Mouse (Mus musculus) ES-E14 (cell line): ENCODE measurements around the gene Neil3. TPM values are rescaled to one million over a fixed set of nuclear protein-coding genes. Genes with fewer than 3 reads are reported as not detected.

Source experiments
- DNase-seq: peaks from one replicate; pipeline ENCODE4 v3.0.0-alpha.2; 2013; ENCODE audit warnings: low read depth, low spot score
- H3K27ac ChIP-seq: 2 replicates; pipeline ENCODE4 v1.5.1; 2012; ENCODE audit warnings: low read depth, mild to moderate bottlenecking, low read length, moderate library complexity, mixed read lengths; ENCODE audit not compliant: poor library complexity, insufficient read depth, severe bottlenecking
- H3K36me3 ChIP-seq: 2 replicates; pipeline ENCODE4 v1.6.1; 2012; ENCODE audit warnings: mild to moderate bottlenecking, low read length, moderate library complexity, mixed read lengths; ENCODE audit not compliant: control insufficient read depth, poor library complexity, insufficient read depth, severe bottlenecking
- H3K4me1 ChIP-seq, 2 experiments: fragments of 150-350 bp in 1 of 2; sonication (generic) in 1 of 2; 2 replicates each; pipeline ENCODE4 v1.6.1; 2012; ENCODE audit warnings: low read length in 2 of 2, mild to moderate bottlenecking in 1 of 2, mixed read lengths in 1 of 2; ENCODE audit not compliant: control insufficient read depth in 2 of 2, insufficient read depth in 2 of 2, poor library complexity in 1 of 2
- H3K4me3 ChIP-seq, 2 experiments: fragments of 150-350 bp in 1 of 2; sonication (generic) in 1 of 2; 2 replicates each; pipeline ENCODE4 v1.5.1; 2012; ENCODE audit warnings: low read length in 2 of 2, low read depth in 1 of 2, mild to moderate bottlenecking in 1 of 2, mixed read lengths in 1 of 2; ENCODE audit not compliant: insufficient read depth in 1 of 2, poor library complexity in 1 of 2, severe bottlenecking in 1 of 2
- H3K9ac ChIP-seq: 2 replicates; pipeline ENCODE4 v1.6.1; 2012; ENCODE audit warnings: low read depth, mild to moderate bottlenecking, low read length, mixed read lengths; ENCODE audit not compliant: poor library complexity, insufficient read depth, severe bottlenecking
- H3K9me3 ChIP-seq: fragments of 150-350 bp; sonication (generic); 2 replicates; pipeline ENCODE4 v1.6.1; 2012; ENCODE audit warnings: low read depth, mild to moderate bottlenecking, low read length; ENCODE audit not compliant: control insufficient read depth, insufficient read depth
- CHD2 ChIP-seq: IDR thresholded peaks from 2 replicates; pipeline ENCODE4 v1.6.1; 2014; ENCODE audit warnings: mild to moderate bottlenecking, low read depth, low read length, inconsistent platforms
- HCFC1 ChIP-seq: IDR thresholded peaks from 2 replicates; pipeline ENCODE4 v1.6.1; 2012; ENCODE audit warnings: low read length, inconsistent platforms, borderline replicate concordance; ENCODE audit not compliant: insufficient read depth
- MAFK ChIP-seq: IDR thresholded peaks from 2 replicates; pipeline ENCODE4 v1.6.1; 2014; ENCODE audit warnings: mild to moderate bottlenecking, low read depth, low read length, inconsistent platforms; ENCODE audit not compliant: insufficient read depth
- ZC3H11A ChIP-seq: IDR thresholded peaks from 2 replicates; pipeline ENCODE4 v1.6.1; 2012; ENCODE audit warnings: low read depth, mild to moderate bottlenecking, inconsistent platforms, low read length, borderline replicate concordance
- ZNF384 ChIP-seq: IDR thresholded peaks from 2 replicates; pipeline ENCODE4 v1.6.1; 2012; ENCODE audit warnings: low read depth, low read length, inconsistent platforms
- in situ Hi-C, 2 experiments: fragments of 600-800 bp; cut with MboI; formaldehyde crosslinking; loops; one replicate each; pipeline ENCODE4 v1.15.1; 2025; ENCODE audit warnings: low sequenced_read_pairs in 2 of 2, inconsistent platforms in 1 of 2; ENCODE audit not compliant: unreplicated experiment in 2 of 2
- total RNA-seq: library from RNA; depleted of rRNA; stranded (reverse); fragments of 300-350 nt; gene quantifications from 2 replicates; pipeline ENCODE4 v1.2.3, GENCODE M21; 2012; rRNA removed

Neil3 gene
- 3.0 and 4.0 TPM in 2 replicates for total RNA-seq

- Histone ChIP-seq H3K9ac (peak within 1 kb of the TSS; percentile 85), H3K9me3 (no peaks in the 10 kb centered on the region), H3K4me1 (no peaks in the 10 kb centered on the region), H3K36me3 (no peaks in the 10 kb centered on the region), H3K27ac (no peak within 1 kb of the TSS), H3K4me3 (peak within 1 kb of the TSS; percentile 78 to 85)
- peak; percentile 70 for DNase-seq
- in situ Hi-C loops, result no loop called here
- TF ChIP-seq MAFK (no peak), ZC3H11A (no peak), CHD2 (no peak), ZNF384 (no peak)
Observed at GRCm38 (mm10) chr8:53638495-53639171, at the start of gene Neil3. Gene Neil3 (minus strand): TSS chr8:53639065.

- no peak overlapping the region for H3K9ac ChIP-seq
- peak; percentile 19 for DNase-seq
- in situ Hi-C loops, result no loop called here
Observed at GRCm38 (mm10) chr8:53680846-53681245, 42.0 kb upstream of the Neil3 start.

GRCm38 (mm10) chr8:53663946-53664345 lies 25.1 kb upstream of the Neil3 start:
- H3K4me3 ChIP-seq, result no peak overlapping the region
- peak; percentile 51 for DNase-seq
- no peaks in the 10 kb centered on the region for H3K9me3 ChIP-seq
- H3K27ac ChIP-seq, result no peak overlapping the region
- H3K4me1 ChIP-seq, result no peaks in the 10 kb centered on the region
- H3K36me3 ChIP-seq, result no peaks in the 10 kb centered on the region
- in situ Hi-C loops, result no loop called here
- no peak overlapping the region for H3K9ac ChIP-seq
- no peak for TF ChIP-seq ZC3H11A
- no peak for TF ChIP-seq MAFK
- no peak for TF ChIP-seq HCFC1
- no peak for TF ChIP-seq ZNF384
- TF ChIP-seq CHD2, result no peak

More at GRCm38 (mm10) chr8:53680846-53681245, 42.0 kb upstream of the Neil3 start:
- H3K27ac ChIP-seq, result no peak overlapping the region
- no peaks in the 10 kb centered on the region for H3K36me3 ChIP-seq
- no peaks in the 10 kb centered on the region for H3K9me3 ChIP-seq
- no peak overlapping the region for H3K4me3 ChIP-seq
- no peak for TF ChIP-seq CHD2
- 0 out of 2 replicates have a peak, but pooled peaks have one; percentile 29 for TF ChIP-seq ZC3H11A
- no peak for TF ChIP-seq ZNF384
- H3K4me1 ChIP-seq, result no peaks in the 10 kb centered on the region

- Histone ChIP-seq H3K4me3 (no peak overlapping the region), H3K4me1 (no peaks in the 10 kb centered on the region), H3K36me3 (no peaks in the 10 kb centered on the region), H3K9ac (no peak overlapping the region), H3K27ac (no peak overlapping the region), H3K9me3 (no peaks in the 10 kb centered on the region)
- in situ Hi-C loops, result no loop called here
- TF ChIP-seq HCFC1, result no peak
- TF ChIP-seq CHD2, result no peak
- no peak for TF ChIP-seq ZC3H11A
- TF ChIP-seq MAFK, result no peak
- TF ChIP-seq ZNF384, result no peak
- no peak for DNase-seq
Observed at GRCm38 (mm10) chr8:53661436-53661835, 22.6 kb upstream of the Neil3 start.

- Histone ChIP-seq H3K36me3 (no peaks in the 10 kb centered on the region; the same call in 1 of the 2 replicates), H3K4me1 (no peaks in the 10 kb centered on the region), H3K9me3 (no peaks in the 10 kb centered on the region), H3K9ac (no peak overlapping the region), H3K27ac (no peak overlapping the region), H3K4me3 (no peak overlapping the region)
- DNase-seq, result no peak
- TF ChIP-seq HCFC1 (no peak), ZNF384 (no peak), ZC3H11A (no peak), MAFK (no peak)
- in situ Hi-C loops, result no loop called here
Observed at GRCm38 (mm10) chr8:53630618-53631017, 8.2 kb downstream of the Neil3 start.
